Mouse (Mus musculus) MEL (cell line): Measurements from ENCODE around the gene Syt2. TPM values are rescaled to one million over a fixed set of nuclear protein-coding genes. Genes with fewer than 3 reads are reported as not detected.

ENCODE experiments used
- DNase-seq: peaks from one replicate; pipeline ENCODE4 v3.0.0; 2011; ENCODE audit warnings: low read depth, low spot score
- H3K27ac ChIP-seq: 2 replicates; pipeline ENCODE4 v1.5.1; 2012; ENCODE audit warnings: low read depth, mild to moderate bottlenecking, control low read depth, low read length, moderate library complexity; ENCODE audit not compliant: control insufficient read depth
- H3K27me3 ChIP-seq, 2 experiments: fragments of 150-350 bp in 1 of 2; sonication (generic) in 1 of 2; 2 replicates each; pipeline ENCODE4 v1.6.1; 2012; ENCODE audit warnings: low read length in 2 of 2, mild to moderate bottlenecking in 2 of 2, improper control_type of control experiment in 1 of 2, moderate library complexity in 1 of 2; ENCODE audit not compliant: insufficient read depth in 2 of 2, control insufficient read depth in 1 of 2
- H3K36me3 ChIP-seq, 2 experiments: 2 replicates each; pipeline ENCODE4 v1.6.1; 2012 to 2014; ENCODE audit warnings: low read length in 2 of 2, improper control_type of control experiment in 1 of 2, inconsistent platforms in 1 of 2, mild to moderate bottlenecking in 1 of 2; ENCODE audit not compliant: insufficient read depth in 2 of 2, control insufficient read depth in 1 of 2
- H3K4me1 ChIP-seq, 2 experiments: fragments of 150-350 bp in 1 of 2; sonication (generic) in 1 of 2; 2 replicates each; pipeline ENCODE4 v1.6.1; 2012; ENCODE audit warnings: low read length in 2 of 2, improper control_type of control experiment in 1 of 2, mild to moderate bottlenecking in 1 of 2; ENCODE audit not compliant: insufficient read depth in 2 of 2, control insufficient read depth in 1 of 2
- H3K4me3 ChIP-seq, 2 experiments: fragments of 150-350 bp in 1 of 2; sonication (generic) in 1 of 2; 2 replicates each; pipeline ENCODE4 v1.5.1; 2012; ENCODE audit warnings: low read depth in 2 of 2, low read length in 2 of 2, mild to moderate bottlenecking in 2 of 2, moderate library complexity in 2 of 2, control low read depth in 1 of 2, improper control_type of control experiment in 1 of 2; ENCODE audit not compliant: control insufficient read depth in 1 of 2, insufficient read depth in 1 of 2
- H3K79me2 ChIP-seq: 2 replicates; pipeline ENCODE4 v1.6.1; 2012; ENCODE audit warnings: mild to moderate bottlenecking, low read length, moderate library complexity; ENCODE audit not compliant: control insufficient read depth, poor library complexity, insufficient read depth
- H3K9ac ChIP-seq: 2 replicates; pipeline ENCODE4 v1.6.1; 2012; ENCODE audit warnings: low read depth, mild to moderate bottlenecking, control low read depth, low read length, moderate library complexity; ENCODE audit not compliant: control insufficient read depth, poor library complexity, severe bottlenecking
- H3K9me3 ChIP-seq: fragments of 150-350 bp; sonication (generic); replicated peaks from 2 replicates; pipeline ENCODE4 v1.6.1; 2012; ENCODE audit warnings: mild to moderate bottlenecking, low read length, improper control_type of control experiment, moderate library complexity; ENCODE audit not compliant: insufficient read depth
- BHLHE40 ChIP-seq: IDR thresholded peaks from 2 replicates; pipeline ENCODE4 v1.6.1; 2012; ENCODE audit warnings: low read depth, mild to moderate bottlenecking, inconsistent platforms, low read length, improper control_type of control experiment, borderline replicate concordance
- E2F4 ChIP-seq: IDR thresholded peaks from 2 replicates; pipeline ENCODE4 v1.6.1; 2011; ENCODE audit warnings: low read depth, low read length, improper control_type of control experiment, borderline replicate concordance
- ELF1 ChIP-seq: IDR thresholded peaks from 2 replicates; pipeline ENCODE4 v1.6.1; 2014; ENCODE audit warnings: low read depth, mild to moderate bottlenecking, inconsistent platforms, low read length, improper control_type of control experiment, moderate library complexity
- ETS1 ChIP-seq: IDR thresholded peaks from 2 replicates; pipeline ENCODE4 v1.6.1; 2012; ENCODE audit warnings: low read depth, mild to moderate bottlenecking, inconsistent platforms, low read length, improper control_type of control experiment, moderate library complexity
- GATA1 ChIP-seq: IDR thresholded peaks from 2 replicates; pipeline ENCODE4 v1.6.1; 2011; ENCODE audit warnings: low read depth, low read length, improper control_type of control experiment
- HCFC1 ChIP-seq: IDR thresholded peaks from 2 replicates; pipeline ENCODE4 v1.6.1; 2012; ENCODE audit warnings: low read depth, mild to moderate bottlenecking, inconsistent platforms, low read length, improper control_type of control experiment, moderate library complexity
- JUND ChIP-seq: IDR thresholded peaks from 2 replicates; pipeline ENCODE4 v1.6.1; 2011; ENCODE audit warnings: low read depth, mild to moderate bottlenecking, improper control_type of control experiment, low read length
- KAT2A ChIP-seq: conservative IDR thresholded peaks from 2 replicates; pipeline ENCODE4 v1.6.1; 2012; ENCODE audit warnings: low read depth, low read length, improper control_type of control experiment, inconsistent platforms
- MAX ChIP-seq: IDR thresholded peaks from 2 replicates; pipeline ENCODE4 v1.6.1; 2011; ENCODE audit warnings: low read length, improper control_type of control experiment
- MEF2A ChIP-seq: IDR thresholded peaks from 2 replicates; pipeline ENCODE4 v1.6.1; 2014; ENCODE audit warnings: low read depth, mild to moderate bottlenecking, inconsistent platforms, low read length, improper control_type of control experiment; ENCODE audit not compliant: poor library complexity, insufficient replicate concordance, severe bottlenecking; ENCODE audit errors: extremely low read depth
- MXI1 ChIP-seq: IDR thresholded peaks from 2 replicates; pipeline ENCODE4 v1.6.1; 2011; ENCODE audit warnings: mild to moderate bottlenecking, low read depth, low read length, improper control_type of control experiment
- MYB ChIP-seq: IDR thresholded peaks from 2 replicates; pipeline ENCODE4 v1.6.1; 2011; ENCODE audit warnings: mild to moderate bottlenecking, low read depth, low read length, improper control_type of control experiment
- NRF1 ChIP-seq: IDR thresholded peaks from 2 replicates; pipeline ENCODE4 v1.6.1; 2014; ENCODE audit warnings: low read depth, mild to moderate bottlenecking, inconsistent platforms, low read length, improper control_type of control experiment, moderate library complexity; ENCODE audit not compliant: poor library complexity, insufficient read depth, severe bottlenecking
- POLR2AphosphoS5 ChIP-seq: IDR thresholded peaks from 2 replicates; pipeline ENCODE4 v1.6.1; 2012; ENCODE audit warnings: low read depth, borderline replicate concordance, mild to moderate bottlenecking, inconsistent platforms, low read length, moderate library complexity, mixed read lengths
- RCOR1 ChIP-seq: IDR thresholded peaks from 2 replicates; pipeline ENCODE4 v1.6.1; 2012; ENCODE audit warnings: low read depth, mild to moderate bottlenecking, inconsistent platforms, low read length, improper control_type of control experiment
- SIN3A ChIP-seq: IDR thresholded peaks from 2 replicates; pipeline ENCODE4 v1.6.1; 2012; ENCODE audit warnings: low read length, improper control_type of control experiment, inconsistent platforms
- SMC3 ChIP-seq: IDR thresholded peaks from 2 replicates; pipeline ENCODE4 v1.6.1; 2011; ENCODE audit warnings: low read depth, low read length, improper control_type of control experiment
- UBTF ChIP-seq: IDR thresholded peaks from 2 replicates; pipeline ENCODE4 v1.6.1; 2012; ENCODE audit warnings: low read depth, mild to moderate bottlenecking, inconsistent platforms, low read length, improper control_type of control experiment, moderate library complexity, borderline replicate concordance; ENCODE audit not compliant: insufficient read depth
- USF1 ChIP-seq: IDR thresholded peaks from 2 replicates; pipeline ENCODE4 v1.6.1; 2014; ENCODE audit warnings: low read depth, mild to moderate bottlenecking, inconsistent platforms, low read length, improper control_type of control experiment, moderate library complexity
- USF2 ChIP-seq, 2 experiments: IDR thresholded peaks; 2 replicates each; pipeline ENCODE4 v1.6.1; 2011 to 2012; ENCODE audit warnings: improper control_type of control experiment in 2 of 2, low read length in 2 of 2, borderline replicate concordance in 1 of 2, inconsistent platforms in 1 of 2, low read depth in 1 of 2, mild to moderate bottlenecking in 1 of 2; ENCODE audit not compliant: insufficient read depth in 1 of 2
- ZMIZ1 ChIP-seq: IDR thresholded peaks from 2 replicates; pipeline ENCODE4 v1.6.1; 2012; ENCODE audit warnings: low read depth, mild to moderate bottlenecking, inconsistent platforms, low read length, improper control_type of control experiment, moderate library complexity
- ZNF384 ChIP-seq: IDR thresholded peaks from 2 replicates; pipeline ENCODE4 v1.6.1; 2012; ENCODE audit warnings: low read depth, mild to moderate bottlenecking, inconsistent platforms, low read length, improper control_type of control experiment
- polyA plus RNA-seq, 2 experiments: library from polyadenylated mRNA; stranded (reverse) in 1 of 2; unstranded in 1 of 2; fragments of >175 nt in 1 of 2; fragments of >200 nt in 1 of 2; gene quantifications; 2 replicates each; pipeline versions ENCODE4 v1.2.1 to v1.2.4; 2012; ENCODE audit warnings: low replicate concordance in 2 of 2, low read depth in 1 of 2; ENCODE audit not compliant: insufficient read length in 2 of 2, insufficient read depth in 1 of 2, missing spikeins in 1 of 2
- total RNA-seq: library from RNA; depleted of rRNA; stranded (reverse); fragments of 300-350 nt; gene quantifications from 2 replicates; pipeline ENCODE4 v1.2.3, GENCODE M21; 2012

Gene Syt2
- total and polyA plus RNA-seq, 3 experiments, result 0.31 TPM; not detected in 2

GRCm38 (mm10) chr1:134756190-134756873, 109.9 kb downstream of the Syt2 start:
- Histone ChIP-seq H3K27me3 (no peaks in the 10 kb centered on the region), H3K9ac (no peak overlapping the region), H3K9me3 (no peaks in the 10 kb centered on the region), H3K79me2 (no peaks in the 10 kb centered on the region)
- TF ChIP-seq SMC3 (no peak), SIN3A (no peak), USF2 (IDR thresholded peaks at IDR 0.05; ENCODE audit: borderline replicate concordance in 1 of 2, insufficient read depth in 1 of 2, low read depth in 1 of 2, low read length in 2 of 2) (no peak), UBTF (no peak), RCOR1 (no peak), POLR2AphosphoS5 (no peak), GATA1 (no peak), MEF2A (no peak), E2F4 (no peak), USF1 (no peak), KAT2A (no peak), ELF1 (no peak), NRF1 (no peak), ZNF384 (no peak), JUND (no peak), BHLHE40 (no peak), MAX (no peak)
- TF ChIP-seq, all 39 proteins: peak for 0
- Histone ChIP-seq H3K36me3 (no peaks in the 10 kb centered on the region), H3K27ac (no peak overlapping the region), H3K4me3 (no peak overlapping the region), H3K4me1 (no peaks in the 10 kb centered on the region)
- no peak for DNase-seq

- H3K27ac ChIP-seq, result no peak overlapping the region
- TF ChIP-seq RCOR1 (no peak), MEF2A (no peak), USF2 (IDR thresholded peaks at IDR 0.05; ENCODE audit: borderline replicate concordance in 1 of 2, insufficient read depth in 1 of 2, low read depth in 1 of 2, low read length in 2 of 2) (no peak), ZMIZ1 (no peak), SMC3 (no peak), MYB (no peak), HCFC1 (no peak), ETS1 (no peak), MXI1 (no peak), SIN3A (no peak)
- no peak for DNase-seq
- H3K9ac ChIP-seq, result no peak overlapping the region
- H3K36me3 ChIP-seq, result peaks cover 0 to 2% of the 10 kb centered on the region in 2 experiments; a peak in 2 of 4 replicates
- no peaks in the 10 kb centered on the region for H3K9me3 ChIP-seq
- H3K4me1 ChIP-seq, result peaks cover 0 to 2% of the 10 kb centered on the region in 2 experiments; a peak in 2 of 4 replicates
- no peak overlapping the region for H3K4me3 ChIP-seq
- H3K27me3 ChIP-seq, result no peaks in the 10 kb centered on the region
- H3K79me2 ChIP-seq, result no peaks in the 10 kb centered on the region
Measured at GRCm38 (mm10) chr1:134757230-134757629, 110.8 kb downstream of the Syt2 start.
